Mouse (Mus musculus): Measurements from ENCODE around the gene Ripor3. TPM values are rescaled to one million over a fixed set of nuclear protein-coding genes. Genes with fewer than 3 reads are reported as not detected.

Ripor3 gene
- total RNA-seq, 1 experiment = 0.98 TPM

- peaks cover 9% of the 10 kb centered on the region; the same call in 1 of the 2 replicates for H3K36me3 ChIP-seq (ENCODE audit: control insufficient read depth, insufficient read depth, low read length, poor library complexity, severe bottlenecking)
- TF ChIP-seq ZC3H11A (IDR thresholded peaks at IDR 0.05; ENCODE audit: borderline replicate concordance, low read depth, low read length) (no peak), CHD2 (IDR thresholded peaks at IDR 0.05; ENCODE audit: low read depth, low read length) (no peak), HCFC1 (IDR thresholded peaks at IDR 0.05; ENCODE audit: borderline replicate concordance, insufficient read depth, low read length) (no peak), MAFK (IDR thresholded peaks at IDR 0.05; ENCODE audit: insufficient read depth, low read depth, low read length) (no peak), ZNF384 (IDR thresholded peaks at IDR 0.05; ENCODE audit: low read depth, low read length) (no peak)
- H3K27ac ChIP-seq (ENCODE audit: insufficient read depth, low read depth, low read length, poor library complexity, severe bottlenecking) = no peak overlapping the region
- H3K4me3 ChIP-seq (ENCODE audit: insufficient read depth in 1 of 2, low read depth in 1 of 2, low read length in 2 of 2, poor library complexity in 1 of 2, severe bottlenecking in 1 of 2) = no peak overlapping the region
- no peaks in the 10 kb centered on the region for H3K9me3 ChIP-seq (ENCODE audit: control insufficient read depth, insufficient read depth, low read depth, low read length)
- in situ Hi-C loops (cut with MboI; ENCODE audit: low sequenced_read_pairs in 2 of 2, unreplicated experiment in 2 of 2) = no loop called here
- no peak for DNase-seq (ENCODE audit: low read depth, low spot score)
- H3K9ac ChIP-seq (ENCODE audit: insufficient read depth, low read depth, low read length, poor library complexity, severe bottlenecking) = no peak overlapping the region
- peaks cover 0 to 6% of the 10 kb centered on the region in 2 experiments; a peak in 2 of 4 replicates for H3K4me1 ChIP-seq (ENCODE audit: control insufficient read depth in 2 of 2, insufficient read depth in 2 of 2, low read length in 2 of 2, poor library complexity in 1 of 2)
Observed at GRCm38 (mm10) chr2:167959996-167960395, 50.4 kb downstream of the Ripor3 start.

GRCm38 (mm10) chr2:167959384-167959911, 51.0 kb downstream of the Ripor3 start:
- no peak overlapping the region for H3K9ac ChIP-seq (ENCODE audit: insufficient read depth, low read depth, low read length, poor library complexity, severe bottlenecking)
- in situ Hi-C loops (cut with MboI; ENCODE audit: low sequenced_read_pairs in 2 of 2, unreplicated experiment in 2 of 2) = no loop called here
- no peak overlapping the region for H3K27ac ChIP-seq (ENCODE audit: insufficient read depth, low read depth, low read length, poor library complexity, severe bottlenecking)
- no peak for DNase-seq (ENCODE audit: low read depth, low spot score)
- H3K9me3 ChIP-seq (ENCODE audit: control insufficient read depth, insufficient read depth, low read depth, low read length) = no peaks in the 10 kb centered on the region
- no peak for TF ChIP-seq MAFK (IDR thresholded peaks at IDR 0.05; ENCODE audit: insufficient read depth, low read depth, low read length)
- TF ChIP-seq ZC3H11A (IDR thresholded peaks at IDR 0.05; ENCODE audit: borderline replicate concordance, low read depth, low read length) = no peak
- TF ChIP-seq CHD2 (IDR thresholded peaks at IDR 0.05; ENCODE audit: low read depth, low read length) = no peak
- TF ChIP-seq HCFC1 (IDR thresholded peaks at IDR 0.05; ENCODE audit: borderline replicate concordance, insufficient read depth, low read length) = no peak
- TF ChIP-seq ZNF384 (IDR thresholded peaks at IDR 0.05; ENCODE audit: low read depth, low read length) = no peak
- no peak overlapping the region for H3K4me3 ChIP-seq (ENCODE audit: insufficient read depth in 1 of 2, low read depth in 1 of 2, low read length in 2 of 2, poor library complexity in 1 of 2, severe bottlenecking in 1 of 2)
- peaks cover 0 to 6% of the 10 kb centered on the region in 2 experiments; a peak in 2 of 4 replicates for H3K4me1 ChIP-seq (ENCODE audit: control insufficient read depth in 2 of 2, insufficient read depth in 2 of 2, low read length in 2 of 2, poor library complexity in 1 of 2)
- H3K36me3 ChIP-seq (ENCODE audit: control insufficient read depth, insufficient read depth, low read length, poor library complexity, severe bottlenecking) = peaks cover 5% of the 10 kb centered on the region; the same call in 1 of the 2 replicates

GRCm38 (mm10) chr2:167958843-167959242, 51.6 kb downstream of the Ripor3 start:
- H3K9ac ChIP-seq (ENCODE audit: insufficient read depth, low read depth, low read length, poor library complexity, severe bottlenecking) = no peak overlapping the region
- peaks cover 5% of the 10 kb centered on the region; the same call in 1 of the 2 replicates for H3K36me3 ChIP-seq (ENCODE audit: control insufficient read depth, insufficient read depth, low read length, poor library complexity, severe bottlenecking)
- no peak overlapping the region for H3K4me3 ChIP-seq (ENCODE audit: insufficient read depth in 1 of 2, low read depth in 1 of 2, low read length in 2 of 2, poor library complexity in 1 of 2, severe bottlenecking in 1 of 2)
- H3K9me3 ChIP-seq (ENCODE audit: control insufficient read depth, insufficient read depth, low read depth, low read length) = no peaks in the 10 kb centered on the region
- DNase-seq (ENCODE audit: low read depth, low spot score) = no peak
- in situ Hi-C loops (cut with MboI; ENCODE audit: low sequenced_read_pairs in 2 of 2, unreplicated experiment in 2 of 2) = no loop called here
- no peak overlapping the region for H3K27ac ChIP-seq (ENCODE audit: insufficient read depth, low read depth, low read length, poor library complexity, severe bottlenecking)
- peaks cover 0 to 6% of the 10 kb centered on the region in 2 experiments; a peak in 2 of 4 replicates for H3K4me1 ChIP-seq (ENCODE audit: control insufficient read depth in 2 of 2, insufficient read depth in 2 of 2, low read length in 2 of 2, poor library complexity in 1 of 2)
- TF ChIP-seq MAFK (IDR thresholded peaks at IDR 0.05; ENCODE audit: insufficient read depth, low read depth, low read length) (no peak), ZNF384 (IDR thresholded peaks at IDR 0.05; ENCODE audit: low read depth, low read length) (no peak), CHD2 (IDR thresholded peaks at IDR 0.05; ENCODE audit: low read depth, low read length) (no peak), ZC3H11A (IDR thresholded peaks at IDR 0.05; ENCODE audit: borderline replicate concordance, low read depth, low read length) (no peak), HCFC1 (IDR thresholded peaks at IDR 0.05; ENCODE audit: borderline replicate concordance, insufficient read depth, low read length) (no peak)

GRCm38 (mm10) chr2:167958082-167958788, 52.2 kb downstream of the Ripor3 start:
- TF ChIP-seq MAFK (IDR thresholded peaks at IDR 0.05; ENCODE audit: insufficient read depth, low read depth, low read length) (no peak), CHD2 (IDR thresholded peaks at IDR 0.05; ENCODE audit: low read depth, low read length) (no peak), HCFC1 (IDR thresholded peaks at IDR 0.05; ENCODE audit: borderline replicate concordance, insufficient read depth, low read length) (no peak), ZNF384 (IDR thresholded peaks at IDR 0.05; ENCODE audit: low read depth, low read length) (no peak), ZC3H11A (IDR thresholded peaks at IDR 0.05; ENCODE audit: borderline replicate concordance, low read depth, low read length) (no peak)
- H3K9ac ChIP-seq (ENCODE audit: insufficient read depth, low read depth, low read length, poor library complexity, severe bottlenecking) = no peak overlapping the region
- DNase-seq (ENCODE audit: low read depth, low spot score) = no peak
- H3K9me3 ChIP-seq (ENCODE audit: control insufficient read depth, insufficient read depth, low read depth, low read length) = no peaks in the 10 kb centered on the region
- no peak overlapping the region for H3K27ac ChIP-seq (ENCODE audit: insufficient read depth, low read depth, low read length, poor library complexity, severe bottlenecking)
- peaks cover 0 to 6% of the 10 kb centered on the region in 2 experiments; a peak in 2 of 4 replicates for H3K4me1 ChIP-seq (ENCODE audit: control insufficient read depth in 2 of 2, insufficient read depth in 2 of 2, low read length in 2 of 2, poor library complexity in 1 of 2)
- H3K36me3 ChIP-seq (ENCODE audit: control insufficient read depth, insufficient read depth, low read length, poor library complexity, severe bottlenecking) = peaks cover 2% of the 10 kb centered on the region; the same call in 1 of the 2 replicates
- in situ Hi-C loops (cut with MboI; ENCODE audit: low sequenced_read_pairs in 2 of 2, unreplicated experiment in 2 of 2) = no loop called here
- no peak overlapping the region for H3K4me3 ChIP-seq (ENCODE audit: insufficient read depth in 1 of 2, low read depth in 1 of 2, low read length in 2 of 2, poor library complexity in 1 of 2, severe bottlenecking in 1 of 2)

Data from ES-E14 (cell line).